Mouse (Mus musculus): ENCODE results near the gene Fcho2. TPM values are rescaled to one million over a fixed set of nuclear protein-coding genes. Genes with fewer than 3 reads are reported as not detected.
"Not testable (repeated sequence)": the region's sequence is repeated elsewhere in the genome, so short reads cannot be mapped to it uniquely, and the experiment has no call there.

Gene Fcho2
- polyA plus RNA-seq, 1 experiment: 98.5 TPM

DNA sequence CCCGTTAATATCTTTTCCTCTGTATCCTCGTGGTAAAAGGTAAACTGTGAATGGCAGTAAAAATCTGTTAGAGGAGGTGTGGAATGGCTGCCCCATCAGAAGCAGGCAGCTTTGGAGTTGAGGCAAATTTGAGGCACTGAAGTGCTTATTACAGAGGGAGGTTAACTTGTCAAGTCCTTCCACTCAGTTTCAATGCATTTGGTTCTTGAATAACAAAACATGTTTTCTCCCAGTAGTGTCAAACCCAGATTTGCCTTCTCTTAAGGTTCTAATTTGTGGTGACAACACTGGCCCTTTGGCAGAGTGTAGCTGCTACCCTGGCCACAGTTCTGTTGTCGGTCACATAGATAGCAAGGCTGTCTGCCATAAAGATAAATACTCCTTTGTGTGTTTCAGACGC, 2.5 kb upstream of the Fcho2 start:
- no peak overlapping the region for H3K27ac ChIP-seq (ENCODE audit: insufficient read depth, low read length)
- H3K9ac ChIP-seq (ENCODE audit: low read depth, poor library complexity, severe bottlenecking): no peak overlapping the region
- no peak overlapping the region for H3K4me3 ChIP-seq (ENCODE audit: low read depth, low read length)
- H3K36me3 ChIP-seq (ENCODE audit: control insufficient read depth, insufficient read depth, low read length, poor library complexity, severe bottlenecking): no peaks in the 10 kb centered on the region
- no peaks in the 10 kb centered on the region for H3K27me3 ChIP-seq (ENCODE audit: control insufficient read depth, insufficient read depth, low read length, poor library complexity, severe bottlenecking)
- H3K4me1 ChIP-seq (ENCODE audit: control insufficient read depth, insufficient read depth, low read length): no peaks in the 10 kb centered on the region
- no peaks in the 10 kb centered on the region for H3K9me3 ChIP-seq (replicated peaks; ENCODE audit: control insufficient read depth, insufficient read depth, low read length, poor library complexity, severe bottlenecking)
- TF ChIP-seq CTCF (IDR thresholded peaks at IDR 0.05; ENCODE audit: low read depth, low read length) (no peak), POLR2A (IDR thresholded peaks at IDR 0.05; ENCODE audit: insufficient read depth, low read length) (no peak), EP300 (IDR thresholded peaks at IDR 0.05; ENCODE audit: insufficient read depth, low read depth, low read length) (no peak)

- not testable (repeated sequence) for H3K36me3 ChIP-seq (ENCODE audit: control insufficient read depth, insufficient read depth, low read length, poor library complexity, severe bottlenecking); H3K4me3 ChIP-seq (ENCODE audit: low read depth, low read length); H3K27ac ChIP-seq (ENCODE audit: insufficient read depth, low read length); H3K9me3 ChIP-seq (replicated peaks; ENCODE audit: control insufficient read depth, insufficient read depth, low read length, poor library complexity, severe bottlenecking); H3K27me3 ChIP-seq (ENCODE audit: control insufficient read depth, insufficient read depth, low read length, poor library complexity, severe bottlenecking); H3K9ac ChIP-seq (ENCODE audit: low read depth, poor library complexity, severe bottlenecking); H3K4me1 ChIP-seq (ENCODE audit: control insufficient read depth, insufficient read depth, low read length)
These were observed 1.9 kb upstream of the Fcho2 start for GRCm38 (mm10) chr13:98816981-98817660.

GRCm38 (mm10) chr13:98816571-98816970, 1.3 kb upstream of the Fcho2 start:
- no peaks in the 10 kb centered on the region for H3K27me3 ChIP-seq (ENCODE audit: control insufficient read depth, insufficient read depth, low read length, poor library complexity, severe bottlenecking)
- H3K4me3 ChIP-seq (ENCODE audit: low read depth, low read length): no peak overlapping the region
- no peak for TF ChIP-seq EP300 (IDR thresholded peaks at IDR 0.05; ENCODE audit: insufficient read depth, low read depth, low read length)
- no peak for TF ChIP-seq CTCF (IDR thresholded peaks at IDR 0.05; ENCODE audit: low read depth, low read length)
- TF ChIP-seq POLR2A (IDR thresholded peaks at IDR 0.05; ENCODE audit: insufficient read depth, low read length): no peak
- H3K36me3 ChIP-seq (ENCODE audit: control insufficient read depth, insufficient read depth, low read length, poor library complexity, severe bottlenecking): no peaks in the 10 kb centered on the region
- no peaks in the 10 kb centered on the region for H3K9me3 ChIP-seq (replicated peaks; ENCODE audit: control insufficient read depth, insufficient read depth, low read length, poor library complexity, severe bottlenecking)
- no peak overlapping the region for H3K27ac ChIP-seq (ENCODE audit: insufficient read depth, low read length)
- H3K4me1 ChIP-seq (ENCODE audit: control insufficient read depth, insufficient read depth, low read length): no peaks in the 10 kb centered on the region
- H3K9ac ChIP-seq (ENCODE audit: low read depth, poor library complexity, severe bottlenecking): 0 out of 2 replicates have a peak overlapping the region, but pooled peaks have one; percentile 21

- H3K27ac ChIP-seq (ENCODE audit: insufficient read depth, low read length): peak overlapping the region; percentile 14; the same call in 1 of the 2 replicates
- H3K27me3 ChIP-seq (ENCODE audit: control insufficient read depth, insufficient read depth, low read length, poor library complexity, severe bottlenecking): no peaks in the 10 kb centered on the region
- peak overlapping the region; percentile 80 for H3K4me3 ChIP-seq (ENCODE audit: low read depth, low read length)
- H3K36me3 ChIP-seq (ENCODE audit: control insufficient read depth, insufficient read depth, low read length, poor library complexity, severe bottlenecking): no peaks in the 10 kb centered on the region
- no peaks in the 10 kb centered on the region for H3K4me1 ChIP-seq (ENCODE audit: control insufficient read depth, insufficient read depth, low read length)
- H3K9me3 ChIP-seq (replicated peaks; ENCODE audit: control insufficient read depth, insufficient read depth, low read length, poor library complexity, severe bottlenecking): no peaks in the 10 kb centered on the region
- TF ChIP-seq CTCF (IDR thresholded peaks at IDR 0.05; ENCODE audit: low read depth, low read length) (no peak), POLR2A (IDR thresholded peaks at IDR 0.05; ENCODE audit: insufficient read depth, low read length) (no peak), EP300 (IDR thresholded peaks at IDR 0.05; ENCODE audit: insufficient read depth, low read depth, low read length) (no peak)
- peak overlapping the region; percentile 84 for H3K9ac ChIP-seq (ENCODE audit: low read depth, poor library complexity, severe bottlenecking)
These were observed 791 bp downstream of the Fcho2 start for GRCm38 (mm10) chr13:98814275-98815040.

GRCm38 (mm10) chr13:98813596-98814274, 1.5 kb downstream of the Fcho2 start:
- H3K27me3 ChIP-seq (ENCODE audit: control insufficient read depth, insufficient read depth, low read length, poor library complexity, severe bottlenecking): no peaks in the 10 kb centered on the region
- H3K9ac ChIP-seq (ENCODE audit: low read depth, poor library complexity, severe bottlenecking): peak overlapping the region; percentile 84
- H3K4me1 ChIP-seq (ENCODE audit: control insufficient read depth, insufficient read depth, low read length): no peaks in the 10 kb centered on the region
- H3K4me3 ChIP-seq (ENCODE audit: low read depth, low read length): peak overlapping the region; percentile 41
- TF ChIP-seq POLR2A (IDR thresholded peaks at IDR 0.05; ENCODE audit: insufficient read depth, low read length) (no peak), CTCF (IDR thresholded peaks at IDR 0.05; ENCODE audit: low read depth, low read length) (no peak)
- no peaks in the 10 kb centered on the region for H3K36me3 ChIP-seq (ENCODE audit: control insufficient read depth, insufficient read depth, low read length, poor library complexity, severe bottlenecking)
- H3K27ac ChIP-seq (ENCODE audit: insufficient read depth, low read length): no peak overlapping the region
- H3K9me3 ChIP-seq (replicated peaks; ENCODE audit: control insufficient read depth, insufficient read depth, low read length, poor library complexity, severe bottlenecking): no peaks in the 10 kb centered on the region

GRCm38 (mm10) chr13:98813167-98813566, 2.1 kb downstream of the Fcho2 start:
- TF ChIP-seq EP300 (IDR thresholded peaks at IDR 0.05; ENCODE audit: insufficient read depth, low read depth, low read length): no peak
- no peak for TF ChIP-seq CTCF (IDR thresholded peaks at IDR 0.05; ENCODE audit: low read depth, low read length)
- TF ChIP-seq POLR2A (IDR thresholded peaks at IDR 0.05; ENCODE audit: insufficient read depth, low read length): no peak
- Histone ChIP-seq H3K27ac (ENCODE audit: insufficient read depth, low read length) (no peak overlapping the region), H3K9me3 (replicated peaks; ENCODE audit: control insufficient read depth, insufficient read depth, low read length, poor library complexity, severe bottlenecking) (no peaks in the 10 kb centered on the region), H3K27me3 (ENCODE audit: control insufficient read depth, insufficient read depth, low read length, poor library complexity, severe bottlenecking) (no peaks in the 10 kb centered on the region), H3K9ac (ENCODE audit: low read depth, poor library complexity, severe bottlenecking) (no peak overlapping the region), H3K4me1 (ENCODE audit: control insufficient read depth, insufficient read depth, low read length) (no peaks in the 10 kb centered on the region), H3K36me3 (ENCODE audit: control insufficient read depth, insufficient read depth, low read length, poor library complexity, severe bottlenecking) (no peaks in the 10 kb centered on the region), H3K4me3 (ENCODE audit: low read depth, low read length) (no peak overlapping the region)

All from ES-Bruce4 (cell line).